Comparison of ENCODE assay signal across 11 mouse cellular contexts in genomic region chr3:84346456-84347150, GRCm38 (mm10). TPM values are rescaled to one million over a fixed set of nuclear protein-coding genes. Genes with fewer than 3 reads are reported as not detected.
A peak's percentile ranks its signal among the peaks of the same experiment; 100 is the strongest.
DNase-seq lines count a peak whose midpoint lies in the region; ATAC-seq and TF ChIP-seq lines count a peak whose summit lies in the region.
"Had no signal": no experiment of that assay in that cellular context is flagged by ENCODE, and none has a peak within 500 bp of the region (broad histone marks: within the 10 kb centered on the region; RNA-seq: fewer than 3 reads in every experiment).

No protein-coding gene starts in this region.

- TF ChIP-seq CTCF in liver, postnatal 0 days (IDR thresholded peaks at IDR 0.05; ENCODE audit: low read depth), result peak; percentile 39; the same call in 1 of the 2 replicates

- H3K27ac ChIP-seq in forebrain, embryonic 14.5 days (ENCODE audit: low read depth, low read length), result no peak overlapping the region
- H3K27ac ChIP-seq in forebrain, embryonic 12.5 days, result no peak overlapping the region
- H3K27ac ChIP-seq in liver, postnatal 0 days (ENCODE audit: low read depth), result no peak overlapping the region
- no peak overlapping the region for H3K27ac ChIP-seq in liver, embryonic 12.5 days
- H3K27ac ChIP-seq: liver, embryonic 15.5 days had no signal

- no peaks in the 10 kb centered on the region for H3K27me3 ChIP-seq in forebrain, embryonic 14.5 days (replicated peaks; ENCODE audit: control insufficient read depth, insufficient read depth, low read length)
- H3K27me3 ChIP-seq in forebrain, embryonic 12.5 days, result peaks cover 39% of the 10 kb centered on the region
- peaks cover 3% of the 10 kb centered on the region; the same call in 1 of the 2 replicates for H3K27me3 ChIP-seq in liver, postnatal 0 days (ENCODE audit: insufficient read depth, low read length)
- peaks cover 69% of the 10 kb centered on the region for H3K27me3 ChIP-seq in liver, embryonic 12.5 days (replicated peaks)

- TF ChIP-seq EP300 in liver, postnatal 0 days (IDR thresholded peaks at IDR 0.05; ENCODE audit: low read depth), result no peak

- peak; percentile 57 for DNase-seq in forebrain, embryonic 14.5 days (ENCODE audit: low spot score)
- no peak for DNase-seq in liver, postnatal 0 days
- peak; percentile 41 for DNase-seq in MN1 (ENCODE audit: low spot score)
- peak; percentile 73 for DNase-seq in mesoderm, embryonic 11.5 days (ENCODE audit: low read depth, low spot score)
- DNase-seq in spleen, adult 18-20 months, result no peak
- no peak for DNase-seq in yolk sac, embryonic 10.5 days (ENCODE audit: low spot score)
- DNase-seq: cerebellum, adult 11-12 months had no signal

- no peak overlapping the region for H3K4me3 ChIP-seq in forebrain, embryonic 14.5 days (ENCODE audit: low read depth, low read length)
- H3K4me3 ChIP-seq in forebrain, embryonic 12.5 days (replicated peaks), result no peak overlapping the region
- H3K4me3 ChIP-seq in liver, postnatal 0 days (ENCODE audit: low read depth, low read length), result no peak overlapping the region
- H3K4me3 ChIP-seq in liver, embryonic 12.5 days, result no peak overlapping the region
- H3K4me3 ChIP-seq: liver, embryonic 15.5 days had no signal

- WGBS in forebrain, embryonic 14.5 days, result 27% methylated on average over 10 of the region's 10 CpGs
- WGBS in forebrain, embryonic 12.5 days, result 30% methylated on average over 10 of the region's 10 CpGs
- 45% methylated on average over 10 of the region's 10 CpGs for WGBS in liver, postnatal 0 days (ENCODE audit: insufficient replicate concordance)
- 30% methylated on average over 10 of the region's 10 CpGs for WGBS in liver, embryonic 12.5 days (ENCODE audit: insufficient replicate concordance)

- ATAC-seq in forebrain, embryonic 14.5 days, result no peak
- no peak for ATAC-seq in forebrain, embryonic 12.5 days (ENCODE audit: low FRiP score)
- no peak for ATAC-seq in liver, postnatal 0 days
- no peak for ATAC-seq in liver, embryonic 12.5 days
- ATAC-seq: CD4-positive, CD25-positive, alpha-beta regulatory T cell, adult 4 months had no signal

- no peaks in the 10 kb centered on the region for H3K9me3 ChIP-seq in forebrain, embryonic 14.5 days (replicated peaks; ENCODE audit: control insufficient read depth, low read length)
- H3K9me3 ChIP-seq in forebrain, embryonic 12.5 days, result no peaks in the 10 kb centered on the region
- no peaks in the 10 kb centered on the region for H3K9me3 ChIP-seq in liver, postnatal 0 days (ENCODE audit: low read length)
- H3K9me3 ChIP-seq in liver, embryonic 12.5 days (replicated peaks), result no peaks in the 10 kb centered on the region
- H3K9me3 ChIP-seq: liver, embryonic 15.5 days had no signal

- no peak overlapping the region for H3K4me2 ChIP-seq in forebrain, embryonic 14.5 days (ENCODE audit: low read length)
- no peak overlapping the region for H3K4me2 ChIP-seq in forebrain, embryonic 12.5 days
- no peak overlapping the region for H3K4me2 ChIP-seq in liver, postnatal 0 days (ENCODE audit: low read depth, low read length)
- H3K4me2 ChIP-seq in liver, embryonic 12.5 days, result no peak overlapping the region

- peaks cover 4% of the 10 kb centered on the region; the same call in 1 of the 2 replicates for H3K4me1 ChIP-seq in forebrain, embryonic 14.5 days (ENCODE audit: control insufficient read depth, insufficient read depth, low read length)
- H3K4me1 ChIP-seq in forebrain, embryonic 12.5 days, result peaks cover 23% of the 10 kb centered on the region
- peaks cover 41% of the 10 kb centered on the region for H3K4me1 ChIP-seq in liver, postnatal 0 days (ENCODE audit: insufficient read depth)
- H3K4me1 ChIP-seq in liver, embryonic 12.5 days, result peaks cover 47% of the 10 kb centered on the region

- H3K36me3 ChIP-seq in forebrain, embryonic 14.5 days (ENCODE audit: control insufficient read depth, insufficient read depth, low read length), result no peaks in the 10 kb centered on the region
- H3K36me3 ChIP-seq in forebrain, embryonic 12.5 days (replicated peaks), result no peaks in the 10 kb centered on the region
- H3K36me3 ChIP-seq in liver, postnatal 0 days (replicated peaks; ENCODE audit: insufficient read depth, low read length), result no peaks in the 10 kb centered on the region
- no peaks in the 10 kb centered on the region for H3K36me3 ChIP-seq in liver, embryonic 12.5 days
- H3K36me3 ChIP-seq: liver, embryonic 15.5 days had no signal

- H3K9ac ChIP-seq in forebrain, embryonic 14.5 days (ENCODE audit: low read length), result no peak overlapping the region
- H3K9ac ChIP-seq in forebrain, embryonic 12.5 days, result no peak overlapping the region
- no peak overlapping the region for H3K9ac ChIP-seq in liver, postnatal 0 days (replicated peaks)
- H3K9ac ChIP-seq in liver, embryonic 12.5 days, result no peak overlapping the region
- H3K9ac ChIP-seq: liver, embryonic 15.5 days had no signal

RNA-seq across cellular contexts. Expression of gene Trim2, which starts 39.9 kb away (rescaled TPM):
- 117 and 162 TPM in 2 replicates for polyA plus RNA-seq in forebrain, embryonic 14.5 days (2014; fragmentation: Nextera tagmentation; extraction: Ambion mirVana)
- polyA plus RNA-seq in forebrain, embryonic 12.5 days (2016; fragmentation: Nextera tagmentation; extraction: Ambion mirVana), result 107 and 110 TPM in 2 replicates
- polyA plus RNA-seq in liver, postnatal 0 days (2015; fragmentation: Nextera tagmentation; extraction: Ambion mirVana), result 2.7 and 2.9 TPM in 2 replicates
- 4.0 and 5.2 TPM in 2 replicates for polyA plus RNA-seq in liver, embryonic 12.5 days (2016; fragmentation: Nextera tagmentation; extraction: Ambion mirVana)

Comparison
In these comparisons a context has a peak if more than half of its experiments do, and no peak if none do; other contexts are left out.
1. DNase-seq: peak in forebrain, embryonic 14.5 days (single experiment), MN1 (single experiment) and mesoderm, embryonic 11.5 days (single experiment); none in liver, postnatal 0 days (single experiment), spleen, adult 18-20 months (0 of 2) and yolk sac, embryonic 10.5 days (single experiment).
2. RNA of gene Trim2, which starts 39.9 kb away (polyA plus RNA-seq): 117 to 162 TPM in forebrain, embryonic 14.5 days and 107 to 110 TPM in forebrain, embryonic 12.5 days; 4.0 to 5.2 TPM in liver, embryonic 12.5 days and 2.7 to 2.9 TPM in liver, postnatal 0 days; every median in the first group is over 10 times any median in the second.